Mouse (Mus musculus) bone marrow, adult 2 months (tissue): ENCODE measurements around the gene Rtn2. TPM values are rescaled to one million over a fixed set of nuclear protein-coding genes. Genes with fewer than 3 reads are reported as not detected.

Experiments
- H3K27ac ChIP-seq: fragments of 200-500 bp; 2 replicates; pipeline ENCODE4 v1.5.1; 2012; ENCODE audit warnings: low read depth, mild to moderate bottlenecking, control low read depth, inconsistent platforms, low read length; ENCODE audit not compliant: control insufficient read depth, poor library complexity, insufficient read depth
- H3K4me1 ChIP-seq: fragments of 200-500 bp; 2 replicates; pipeline ENCODE4 v1.6.1; 2011; ENCODE audit warnings: low read length; ENCODE audit not compliant: control insufficient read depth, insufficient read depth
- H3K4me3 ChIP-seq: fragments of 200-500 bp; replicated peaks from 2 replicates; pipeline ENCODE3; 2011; ENCODE audit warnings: mild to moderate bottlenecking, low read depth, low read length, control low read depth; ENCODE audit not compliant: control insufficient read depth
- CTCF ChIP-seq: fragments of 200-500 bp; IDR thresholded peaks from 2 replicates; pipeline ENCODE4 v1.5.1; 2011; ENCODE audit warnings: low read length, control low read depth; ENCODE audit not compliant: control insufficient read depth, insufficient read depth
- POLR2A ChIP-seq: fragments of 200-500 bp; IDR thresholded peaks from 2 replicates; pipeline ENCODE4 v1.6.1; 2011; ENCODE audit warnings: low read depth, mild to moderate bottlenecking, control low read depth, low read length, borderline replicate concordance; ENCODE audit not compliant: control insufficient read depth
- WGBS: fragments of 180-500 bp; shearing (Covaris S2); methylation state at CpG from one replicate; pipeline ENCODE4 v1.1.7; 2018; 5-methylcytosine and 5-hydroxymethylcytosine counted together
- polyA plus RNA-seq: library from polyadenylated mRNA; stranded (reverse); fragments of >200 nt; gene quantifications from 2 replicates; pipeline ENCODE4 v1.2.4, GENCODE M21; 2011; ENCODE audit warnings: low replicate concordance; ENCODE audit not compliant: missing spikeins, insufficient read depth, insufficient read length

Gene Rtn2
- polyA plus RNA-seq, 1 experiment: 2.3 TPM

DNA sequence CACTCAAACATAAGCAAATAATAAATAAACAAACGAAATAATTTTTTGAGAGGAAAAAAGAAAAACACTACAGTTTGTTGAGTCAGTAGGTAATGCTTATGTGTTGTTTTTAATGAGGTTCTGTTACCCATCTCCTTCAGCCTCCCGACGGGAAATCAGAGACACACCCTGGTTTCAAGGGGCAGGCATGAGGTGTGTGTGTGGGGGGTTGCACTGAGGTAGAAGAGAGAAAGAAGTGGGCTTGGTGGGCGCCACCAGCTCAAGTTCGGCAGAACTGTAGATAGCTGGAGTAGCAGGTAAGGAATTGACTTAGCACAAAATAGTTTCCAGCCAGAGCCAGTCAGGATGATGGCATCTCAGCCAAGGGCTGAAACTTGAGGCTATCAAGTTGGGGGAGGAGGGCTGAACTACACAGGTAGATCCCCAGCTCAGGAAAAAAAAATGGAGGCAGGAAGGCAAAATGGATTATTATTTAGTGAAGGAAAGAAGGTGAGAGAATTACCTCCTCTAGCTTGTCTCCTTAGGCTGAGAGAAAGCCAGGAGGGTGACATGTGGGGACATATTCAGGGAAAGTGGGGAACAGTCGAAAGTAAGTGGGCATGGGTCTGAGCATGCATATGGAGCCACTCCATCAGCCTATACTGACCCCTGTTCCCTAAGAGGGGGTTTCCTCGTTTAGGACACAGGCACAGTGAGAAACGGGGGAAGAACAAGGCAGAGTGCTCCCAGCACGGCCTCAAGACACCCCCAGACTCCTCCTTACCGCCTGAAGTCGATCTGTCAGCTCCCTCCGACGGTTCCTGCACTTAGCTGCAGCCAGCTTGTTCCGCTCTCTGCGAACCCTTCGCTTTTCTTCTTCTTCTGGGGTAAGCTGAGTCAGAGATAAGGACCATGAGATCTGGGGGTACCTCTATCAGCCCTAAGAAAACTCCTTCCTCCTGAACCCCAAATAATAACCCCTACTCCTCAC lies 23.7 kb downstream of the Rtn2 start:
- TF ChIP-seq POLR2A: no peak
- TF ChIP-seq CTCF: no peak
- WGBS: 59% methylated on average over 16 of the region's 16 CpGs
- no peak overlapping the region for H3K4me3 ChIP-seq
- no peaks in the 10 kb centered on the region; the same call in 1 of the 2 replicates for H3K4me1 ChIP-seq
- H3K27ac ChIP-seq: no peak overlapping the region

GRCm38 (mm10) chr7:19306819-19307738 lies 24.7 kb downstream of the Rtn2 start:
- no peak overlapping the region for H3K27ac ChIP-seq
- no peaks in the 10 kb centered on the region; the same call in 1 of the 2 replicates for H3K4me1 ChIP-seq
- WGBS: 84% methylated on average over 25 of the region's 25 CpGs
- TF ChIP-seq POLR2A: no peak
- TF ChIP-seq CTCF: no peak
- no peak overlapping the region for H3K4me3 ChIP-seq

DNA sequence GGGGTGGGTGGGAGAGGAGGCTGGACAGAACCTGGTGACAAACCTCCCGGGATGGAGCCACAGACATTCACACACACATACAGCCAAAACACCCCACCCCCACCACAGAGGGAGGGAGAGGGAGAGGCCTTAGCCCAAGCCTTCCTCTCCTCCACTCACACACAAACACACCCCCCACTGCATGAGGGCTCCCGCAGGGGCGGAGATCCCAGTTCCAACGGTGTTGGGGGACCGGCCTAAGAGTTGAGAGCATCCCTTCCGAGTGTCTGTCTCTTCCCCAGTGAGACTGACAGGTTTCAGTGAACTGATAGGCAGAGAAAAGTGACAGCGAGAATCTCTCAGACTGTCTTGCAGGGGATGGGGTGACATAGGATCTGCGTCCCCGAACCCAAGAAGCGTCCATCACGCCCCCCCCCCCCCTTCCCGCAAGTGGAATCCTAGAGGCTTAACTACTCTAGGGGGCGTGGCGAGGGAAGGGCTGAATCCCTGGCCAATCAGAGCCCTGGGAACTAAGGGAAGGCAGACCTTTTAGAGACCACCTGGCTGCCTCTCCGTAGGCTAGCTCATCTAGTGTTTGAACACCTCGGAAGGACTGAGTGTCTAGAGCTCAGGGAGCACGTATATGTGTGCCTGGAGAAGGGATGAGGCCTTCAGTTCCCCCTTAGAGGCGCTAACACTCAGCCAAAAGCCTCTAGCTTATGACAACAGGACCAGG lies 25.5 kb downstream of the Rtn2 start:
- Histone ChIP-seq H3K27ac (peak overlapping the region; percentile 23), H3K4me1 (no peaks in the 10 kb centered on the region; the same call in 1 of the 2 replicates), H3K4me3 (peak overlapping the region; percentile 76)
- 3% methylated on average over 18 of the region's 18 CpGs for WGBS
- TF ChIP-seq POLR2A: no peak
- no peak for TF ChIP-seq CTCF

DNA sequence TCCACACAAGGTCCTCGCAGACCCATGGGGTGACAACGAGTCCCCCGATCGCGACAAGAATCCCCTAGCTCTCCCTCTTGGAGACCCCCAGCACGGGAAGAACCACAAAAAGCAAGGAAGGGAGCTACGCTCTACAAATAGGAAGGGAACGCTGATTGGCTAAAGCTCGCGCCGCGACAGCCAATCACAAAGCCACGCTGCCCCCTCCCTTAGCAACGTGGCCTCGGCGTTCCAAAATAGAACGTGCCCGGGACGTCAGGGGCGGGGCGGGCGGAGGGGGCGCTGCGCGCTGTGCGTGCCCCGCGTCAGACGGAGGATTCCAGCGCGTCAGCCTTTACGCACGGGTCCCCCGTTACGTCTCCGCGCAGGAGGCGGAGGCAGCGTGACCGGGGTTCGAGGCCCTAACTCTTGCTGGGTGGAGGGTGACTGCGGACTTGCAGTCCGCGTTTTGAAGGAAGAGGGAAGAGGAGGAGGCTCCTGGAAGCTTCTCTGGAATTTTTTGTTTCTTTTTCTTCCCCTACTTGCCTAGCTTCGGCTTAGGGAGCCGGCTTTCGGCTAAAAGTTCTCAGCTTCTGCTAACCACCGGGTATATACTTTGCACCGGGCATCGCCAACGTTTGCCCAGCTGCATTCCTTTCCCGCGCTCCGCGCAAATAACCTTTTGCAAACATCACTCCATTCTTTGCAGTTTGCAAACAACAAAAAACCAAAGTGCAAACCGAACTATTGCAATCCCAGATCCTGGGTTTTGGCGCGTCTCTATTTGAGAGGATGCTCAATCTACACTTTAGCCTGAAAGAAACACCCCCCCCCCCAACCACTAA lies 26.2 kb downstream of the Rtn2 start:
- no peak for TF ChIP-seq CTCF
- TF ChIP-seq POLR2A: peak; percentile 28; the same call in 1 of the 2 replicates
- WGBS: under 1% methylated on average over 58 of the region's 58 CpGs
- Histone ChIP-seq H3K4me1 (no peaks in the 10 kb centered on the region; the same call in 1 of the 2 replicates), H3K27ac (peak overlapping the region; percentile 23), H3K4me3 (peak overlapping the region; percentile 76)

- Histone ChIP-seq H3K4me1 (no peaks in the 10 kb centered on the region; the same call in 1 of the 2 replicates), H3K27ac (no peak overlapping the region; the same call in 1 of the 2 replicates), H3K4me3 (peak overlapping the region; percentile 51)
- under 1% methylated on average over 48 of the region's 48 CpGs for WGBS
- TF ChIP-seq CTCF (no peak), POLR2A (no peak)
Observed at GRCm38 (mm10) chr7:19309278-19309883, 27.0 kb downstream of the Rtn2 start.

- Histone ChIP-seq H3K4me3 (peak within 1 kb of the TSS; percentile 76), H3K27ac (peak within 1 kb of the TSS; percentile 57; the same call in 1 of the 2 replicates), H3K4me1 (no peaks in the 10 kb centered on the region; the same call in 1 of the 2 replicates)
- TF ChIP-seq POLR2A (no peak), CTCF (peak; percentile 18; the same call in 1 of the 2 replicates)
- under 1% methylated on average over 49 of the region's 49 CpGs for WGBS
Observed at GRCm38 (mm10) chr7:19309884-19310641, 27.6 kb downstream of the Rtn2 start, which contains the start of gene Fosb. Fosb (minus strand) TSS chr7:19310051.
